Mouse (Mus musculus) left cerebral cortex, adult 18-20 months (tissue): ENCODE results near the gene Ap4b1. TPM values are rescaled to one million over a fixed set of nuclear protein-coding genes. Genes with fewer than 3 reads are reported as not detected.
"Not testable (repeated sequence)": the region's sequence is repeated elsewhere in the genome, so short reads cannot be mapped to it uniquely, and the experiment has no call there.

ENCODE experiments used
- DNase-seq, 2 experiments: peaks; one replicate each; pipeline ENCODE4 v3.0.0; 2021 to 2022; ENCODE audit warnings: low spot score in 2 of 2, mixed read lengths in 1 of 2
- total RNA-seq, 2 experiments: library from RNA; stranded (reverse); gene quantifications; 2 replicates each; pipeline ENCODE4 v1.2.3; 2021

Gene Ap4b1
- total RNA-seq, 2 experiments from 2014 or later, result 11.7 to 13.4 TPM

DNA sequence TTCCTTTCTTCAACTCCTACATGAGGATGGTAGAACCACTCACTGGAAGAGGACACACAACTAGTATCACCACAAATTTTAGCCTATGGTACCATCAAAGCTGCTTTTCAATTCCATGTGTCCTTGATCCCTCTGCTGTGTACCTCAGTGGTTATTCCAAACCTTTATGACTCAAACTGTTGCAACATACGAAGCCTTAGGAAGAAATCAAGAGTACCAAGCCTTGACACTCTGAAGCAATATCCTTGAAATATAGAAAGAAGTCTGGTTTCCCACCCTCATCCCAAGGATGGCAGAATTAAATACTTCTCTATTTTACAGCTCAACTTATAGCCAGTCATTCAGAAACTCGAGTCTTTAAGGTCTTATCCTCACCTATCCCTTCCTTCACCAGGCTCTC is 12.9 kb upstream of the Ap4b1 start:
- DNase-seq, result no peak

DNA sequence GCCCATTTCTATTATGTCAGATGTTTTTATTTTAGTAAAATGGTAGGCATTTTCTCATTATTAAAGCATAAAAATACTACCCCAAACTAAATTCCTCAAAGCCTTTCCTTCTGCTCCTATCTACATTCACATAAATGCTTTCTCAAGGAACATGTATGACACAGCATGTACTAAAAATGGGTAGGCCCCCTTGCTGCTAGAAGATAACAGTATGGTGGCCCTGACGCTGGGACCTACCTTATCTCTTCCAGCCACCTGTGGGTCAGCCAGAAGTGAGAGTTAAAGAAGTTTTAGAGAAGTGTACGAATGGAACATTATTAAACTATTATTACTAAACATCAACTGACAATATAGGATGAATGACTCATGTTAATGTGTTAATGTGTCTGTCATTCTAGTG is 9.8 kb upstream of the Ap4b1 start:
- no peak for DNase-seq

DNA sequence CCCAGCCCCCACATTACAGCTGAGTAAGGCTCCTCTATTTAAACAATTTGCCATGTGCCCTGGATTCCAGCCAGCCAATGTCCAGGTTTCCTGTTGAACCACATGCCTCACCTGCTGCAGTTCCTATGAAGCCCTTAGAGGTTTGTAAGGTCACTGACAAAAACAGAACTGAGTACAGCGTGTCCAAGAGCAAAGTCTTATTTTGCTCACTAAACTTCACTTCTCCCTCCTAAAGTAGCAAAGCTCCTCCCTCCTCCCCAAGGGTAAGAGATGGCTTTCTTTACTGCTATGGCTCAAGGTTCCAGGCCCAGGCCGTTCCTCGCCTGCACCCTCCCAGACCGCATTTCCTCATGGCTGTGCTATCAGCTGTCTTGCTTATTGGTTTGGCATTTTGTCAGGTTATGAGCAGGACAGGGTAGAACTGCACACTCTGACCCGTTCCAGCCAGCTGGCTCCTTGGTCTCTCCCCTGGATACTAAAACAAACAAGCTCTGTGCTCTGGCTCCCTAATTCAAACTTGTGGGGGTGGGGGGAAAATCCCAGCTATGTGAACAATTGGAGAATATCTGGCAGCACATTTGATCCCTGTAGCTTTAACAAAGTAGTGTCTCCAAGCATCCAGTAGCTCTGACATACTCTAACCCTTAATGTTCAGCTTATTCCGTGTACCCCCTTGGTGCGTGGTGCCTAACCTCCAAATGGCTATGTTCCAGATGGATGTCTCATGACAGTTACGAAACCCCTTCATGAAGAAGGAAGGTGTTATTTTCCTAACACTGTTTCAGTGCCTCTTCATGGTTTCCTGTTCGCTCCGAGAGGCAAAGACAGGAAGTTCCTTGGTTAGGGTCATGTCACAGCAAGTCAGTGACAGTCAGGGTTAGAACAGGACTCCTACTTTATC is 7.4 kb upstream of the Ap4b1 start:
- peak; percentile 41 to 47 for DNase-seq

DNA sequence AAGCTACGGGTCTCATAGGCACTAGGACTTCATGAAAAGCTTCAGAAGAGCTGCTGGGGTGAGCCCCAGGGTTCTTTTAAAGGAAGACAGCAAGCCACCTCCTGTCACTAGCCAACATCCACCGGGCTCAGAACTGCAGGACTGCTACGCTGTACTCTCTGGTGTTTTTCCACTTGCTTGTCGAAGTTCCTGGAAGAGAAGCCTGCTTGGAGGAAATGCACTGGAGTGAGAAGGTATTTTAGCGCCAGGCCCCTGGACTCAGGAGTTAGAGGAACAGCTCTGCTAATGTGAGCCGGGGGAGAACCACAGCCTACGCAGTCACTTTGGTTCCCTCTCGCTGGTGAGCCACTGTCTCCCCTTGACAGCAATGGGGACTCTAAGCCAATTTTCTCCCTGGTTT is 6.5 kb upstream of the Ap4b1 start:
- DNase-seq, result no peak

DNA sequence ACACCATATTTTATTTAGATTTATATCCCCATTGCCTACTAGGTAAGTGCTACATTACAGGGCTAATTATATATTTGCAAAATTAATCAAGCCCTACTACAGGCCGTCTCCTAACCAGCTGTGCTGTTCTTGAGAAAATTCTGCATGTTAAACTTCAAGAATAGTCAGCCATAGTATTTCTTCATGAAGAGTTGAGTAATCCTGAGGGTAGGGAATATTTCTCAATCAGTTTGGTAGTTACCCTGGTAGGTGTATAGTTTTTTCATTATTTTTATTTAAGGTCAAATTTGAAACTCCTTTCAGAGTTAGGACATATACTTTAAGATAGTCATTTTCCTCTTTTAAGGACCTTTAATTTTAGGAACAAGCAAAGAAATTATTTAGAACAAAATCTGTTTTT is 3.6 kb upstream of the Ap4b1 start:
- no peak for DNase-seq

DNA sequence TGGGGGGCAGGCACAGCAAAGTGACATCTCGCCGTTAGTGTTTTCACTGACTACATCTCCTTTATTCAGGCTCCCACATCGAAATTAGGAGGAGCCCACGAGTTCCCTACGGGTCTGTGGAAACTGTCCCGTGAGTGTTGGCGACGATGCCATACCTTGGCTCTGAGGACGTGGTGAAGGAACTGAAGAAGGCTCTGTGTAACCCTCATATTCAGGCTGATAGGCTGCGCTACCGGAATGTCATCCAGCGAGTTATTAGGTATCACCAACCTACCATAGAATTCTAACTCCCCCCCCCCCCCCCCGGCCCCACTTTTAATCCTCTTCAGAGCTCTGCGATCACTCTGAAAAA is 455 bp downstream of the Ap4b1 start:
- no peak for DNase-seq

DNA sequence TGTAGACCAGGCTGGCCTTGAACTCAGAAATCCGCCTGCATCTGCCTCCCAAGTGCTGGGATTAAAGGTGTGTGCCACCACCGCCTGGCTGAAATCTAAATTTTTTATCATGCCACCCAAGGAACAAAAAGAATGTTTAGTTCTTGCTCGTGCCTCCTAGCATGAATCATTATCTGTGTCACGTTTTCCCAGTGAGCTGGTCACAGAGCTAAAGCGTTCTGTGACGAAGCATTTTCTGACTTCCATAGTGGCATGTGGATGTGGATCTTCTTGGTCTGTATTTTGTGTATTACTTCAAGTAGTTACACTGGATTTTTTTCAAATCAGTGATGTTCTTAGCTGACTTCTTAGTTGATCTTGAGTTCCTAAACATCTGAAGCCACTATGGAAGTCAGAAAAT is 1.6 kb downstream of the Ap4b1 start:
- no peak for DNase-seq

DNA sequence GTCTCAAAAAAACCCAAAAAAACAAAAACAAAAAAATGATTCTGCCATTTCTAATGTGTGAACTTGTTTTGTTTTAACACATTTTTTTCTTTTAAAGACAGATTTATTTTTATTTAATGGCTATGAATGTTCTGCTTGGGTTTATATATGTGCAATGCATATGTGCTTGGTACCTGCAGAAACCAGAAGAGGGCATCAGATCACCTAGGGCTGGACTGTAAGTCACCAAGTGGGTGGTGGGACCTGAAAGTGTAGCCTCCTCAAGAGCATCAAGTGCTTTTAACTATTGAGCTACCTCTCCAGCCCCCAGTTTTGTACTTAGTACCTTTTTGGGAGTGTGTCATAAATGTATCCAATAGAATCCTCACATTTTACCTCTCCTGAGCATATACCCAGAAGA is 18.2 kb downstream of the Ap4b1 start:
- DNase-seq, result no peak

DNA sequence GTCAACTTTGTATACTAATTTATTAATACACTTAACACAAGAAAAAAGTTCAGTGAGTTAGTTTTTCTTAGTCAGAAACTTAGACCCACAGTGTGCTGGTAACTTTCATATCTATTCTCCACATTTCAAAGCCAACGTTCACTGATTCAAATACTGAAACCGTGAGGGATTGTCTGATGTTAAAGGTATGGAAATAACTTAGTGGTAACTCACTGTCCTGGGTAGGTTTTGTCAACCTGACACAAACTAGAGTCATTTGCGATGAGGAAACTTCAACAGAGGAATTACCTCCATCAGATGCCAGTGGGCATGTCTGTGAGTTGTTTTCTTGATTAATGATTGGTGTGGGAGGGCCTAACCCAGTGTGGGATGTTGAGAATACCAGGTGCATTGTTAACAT is 19.7 kb downstream of the Ap4b1 start:
- DNase-seq, result no peak

DNA sequence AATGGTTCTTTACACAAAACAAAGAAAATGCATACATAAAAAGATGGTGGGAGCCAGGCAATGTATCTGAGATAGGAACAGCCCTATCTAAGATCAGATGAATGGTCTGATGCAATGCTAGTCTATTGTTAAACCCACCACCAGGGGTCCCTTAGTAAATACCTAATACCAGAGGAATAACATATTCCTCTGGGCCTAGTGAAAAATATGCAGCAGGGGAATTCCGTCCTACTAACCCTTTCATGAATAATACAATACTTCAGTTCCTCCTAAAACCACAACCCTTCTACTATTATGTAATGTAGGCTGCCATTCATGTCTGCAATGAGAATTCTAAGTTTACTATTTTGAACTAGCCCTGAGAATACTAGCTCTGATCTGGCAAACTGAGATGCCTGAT is 21.4 kb downstream of the Ap4b1 start:
- DNase-seq, result not testable (repeated sequence)

DNA sequence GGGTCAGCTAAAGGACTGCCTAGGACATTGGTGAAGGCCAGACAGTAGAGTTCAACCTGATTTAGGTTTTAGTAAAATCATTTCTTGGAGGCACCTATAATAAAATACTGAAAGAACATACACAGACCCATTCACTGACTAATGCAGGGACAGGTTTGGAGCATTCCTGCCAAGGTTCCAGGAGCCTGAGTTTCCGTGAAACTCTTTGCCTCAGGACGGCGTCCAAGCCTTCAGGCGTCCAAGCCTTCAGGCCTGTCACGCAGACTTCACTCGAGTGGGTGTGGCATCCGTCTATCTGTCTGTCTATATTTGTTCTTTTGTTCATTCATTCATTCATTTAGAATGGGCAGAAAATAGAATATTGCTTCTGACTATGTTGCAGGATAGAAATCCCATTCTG is 21.8 kb downstream of the Ap4b1 start:
- DNase-seq, result no peak

DNA sequence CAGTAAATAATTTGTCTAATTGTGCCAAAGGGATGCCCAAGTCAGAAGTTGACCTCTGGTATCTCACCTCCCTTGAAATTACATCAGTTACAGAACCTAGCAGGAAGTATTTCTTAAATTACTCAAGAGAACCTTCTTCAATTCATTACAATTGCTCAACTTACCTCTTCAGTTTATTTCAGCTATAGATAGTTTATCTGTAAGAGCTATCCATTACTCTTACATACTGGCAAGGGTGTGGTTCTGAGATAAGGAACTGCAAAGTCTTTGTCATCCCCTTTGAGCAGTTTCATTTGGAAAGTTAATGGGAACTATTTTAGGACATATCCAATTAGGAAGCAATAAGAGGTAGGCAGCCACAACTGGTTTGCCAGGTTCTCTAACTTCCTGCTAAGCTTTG is 23.1 kb downstream of the Ap4b1 start, which contains the start of gene Bcl2l15:
Gene Bcl2l15 (plus strand): TSS at position 176 of the 400 bp plus-strand sequence.
- DNase-seq, result no peak

DNA sequence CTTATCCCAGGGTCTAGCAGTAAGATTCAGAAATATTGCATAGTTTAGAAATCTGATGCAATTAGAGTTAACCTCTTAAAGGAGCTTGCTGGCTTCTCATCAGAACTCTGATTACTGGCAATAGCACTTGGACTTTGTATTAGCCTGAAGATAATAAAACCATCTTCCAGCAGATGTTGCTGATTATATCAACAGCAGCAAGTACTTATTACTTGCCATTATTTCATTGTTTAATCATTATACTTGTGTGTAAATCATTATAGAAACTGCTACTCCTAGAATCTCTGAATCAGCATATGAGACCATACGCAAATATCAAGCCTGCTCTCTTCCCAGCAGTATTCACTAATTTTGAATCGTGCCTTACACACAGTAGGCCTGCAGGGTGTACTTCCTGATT is 24.7 kb downstream of the Ap4b1 start:
- DNase-seq, result no peak

DNA sequence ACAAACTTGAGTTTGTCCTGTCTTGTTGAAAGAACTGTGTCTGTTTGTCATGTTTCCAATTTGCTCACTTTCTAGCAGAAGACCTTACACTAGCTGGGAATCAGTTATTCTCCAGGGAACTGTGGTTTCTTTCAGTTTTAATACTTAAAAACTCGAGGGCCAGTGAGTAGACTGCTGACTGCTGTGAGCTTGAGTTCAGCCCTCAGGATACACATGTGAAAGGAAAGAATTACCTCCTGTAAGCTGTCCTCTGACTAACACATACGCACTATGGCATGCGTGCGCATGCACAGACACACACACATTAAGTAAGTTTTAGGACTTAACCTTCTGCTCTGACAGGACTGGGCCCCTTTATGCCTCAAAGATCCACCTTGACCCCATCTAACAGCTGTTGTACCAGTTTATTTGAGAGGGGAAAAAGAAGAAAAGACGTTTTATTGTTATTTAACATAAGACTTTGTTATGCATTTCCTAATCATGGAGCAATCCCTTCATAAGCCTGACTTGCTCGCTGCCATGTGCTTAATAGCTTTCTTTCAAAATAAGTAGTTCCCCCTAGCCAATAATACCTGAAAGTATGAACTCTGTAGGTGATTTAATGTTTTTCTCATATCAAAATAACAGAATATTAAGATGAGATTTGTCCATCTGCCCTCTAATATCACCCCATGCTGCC is 26.1 kb downstream of the Ap4b1 start:
- no peak for DNase-seq

DNA sequence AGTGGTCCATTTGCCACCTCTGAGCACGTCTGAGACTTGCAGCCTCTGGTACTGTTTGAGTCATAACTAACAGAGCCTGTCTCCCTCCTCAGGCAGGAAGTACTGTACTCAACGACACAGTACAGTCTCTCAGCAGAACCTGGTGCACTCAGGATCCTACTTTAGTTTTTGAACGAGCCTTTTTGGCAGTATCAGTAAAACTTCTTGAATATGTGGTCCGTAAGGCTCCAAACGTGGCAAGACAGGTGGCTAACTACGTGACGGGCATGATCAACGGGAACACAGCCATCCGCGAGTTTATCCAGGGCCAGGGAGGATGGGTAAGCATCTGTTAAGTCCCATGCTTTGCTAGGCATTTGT is 26.6 kb downstream of the Ap4b1 start:
- no peak for DNase-seq

DNA sequence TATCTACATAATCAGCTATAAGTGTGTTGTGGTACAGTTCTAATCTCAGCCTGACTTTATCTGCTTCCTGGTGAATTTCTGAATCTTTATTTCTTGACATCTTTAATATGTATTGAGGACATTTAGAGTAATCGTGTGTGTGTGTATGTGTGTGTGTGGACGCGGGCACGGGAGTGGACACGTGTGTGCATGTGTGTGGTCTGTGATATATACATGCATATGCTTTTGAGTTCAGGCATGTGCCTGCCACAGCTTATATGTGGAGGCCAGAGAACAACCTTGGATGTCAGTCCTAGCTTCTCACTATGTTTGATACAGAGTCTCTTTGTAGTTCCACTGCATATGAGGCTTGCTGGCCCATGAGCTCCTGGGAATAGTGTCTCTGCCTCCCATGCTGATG is 27.1 kb downstream of the Ap4b1 start:
- DNase-seq, result no peak

DNA sequence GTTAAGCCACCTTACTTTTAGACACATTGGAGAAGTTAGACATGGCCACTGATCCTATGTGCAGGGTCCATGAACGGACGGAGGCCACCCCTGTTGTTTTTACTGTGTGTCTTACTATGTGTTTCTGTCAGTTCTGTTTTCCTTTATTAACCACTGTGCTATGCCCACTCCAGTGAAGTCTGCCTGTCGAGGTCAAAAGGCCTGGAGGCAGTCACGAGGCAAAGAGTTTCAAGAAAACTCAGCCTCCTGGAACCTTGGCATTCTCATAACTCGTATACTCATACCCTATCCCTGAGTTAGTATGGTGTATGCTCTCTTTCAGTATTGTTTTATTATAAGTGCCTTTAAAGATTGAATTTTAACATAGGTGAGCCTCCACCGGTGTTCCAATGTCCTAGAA is 30.4 kb downstream of the Ap4b1 start:
- no peak for DNase-seq

DNA sequence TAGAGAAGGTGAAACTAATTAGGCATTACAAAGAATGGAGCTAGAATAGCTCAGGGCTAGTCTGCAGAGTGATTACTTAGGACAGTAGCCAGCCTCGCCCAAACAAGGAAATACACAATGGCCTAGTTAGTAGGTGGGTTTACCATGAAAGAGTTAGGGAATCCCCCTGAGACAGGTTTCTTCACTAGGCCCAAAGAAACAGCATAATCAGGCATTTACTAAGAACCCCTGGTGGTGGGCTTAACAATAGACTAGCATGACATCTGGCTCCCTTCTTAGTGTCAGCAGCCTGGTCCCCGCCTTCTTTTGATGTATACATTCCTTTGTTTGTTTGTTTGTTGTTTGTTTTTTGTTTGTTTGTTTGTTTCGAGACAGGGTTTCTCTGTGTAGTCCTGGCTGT is 30.9 kb downstream of the Ap4b1 start:
- not testable (repeated sequence) for DNase-seq

DNA sequence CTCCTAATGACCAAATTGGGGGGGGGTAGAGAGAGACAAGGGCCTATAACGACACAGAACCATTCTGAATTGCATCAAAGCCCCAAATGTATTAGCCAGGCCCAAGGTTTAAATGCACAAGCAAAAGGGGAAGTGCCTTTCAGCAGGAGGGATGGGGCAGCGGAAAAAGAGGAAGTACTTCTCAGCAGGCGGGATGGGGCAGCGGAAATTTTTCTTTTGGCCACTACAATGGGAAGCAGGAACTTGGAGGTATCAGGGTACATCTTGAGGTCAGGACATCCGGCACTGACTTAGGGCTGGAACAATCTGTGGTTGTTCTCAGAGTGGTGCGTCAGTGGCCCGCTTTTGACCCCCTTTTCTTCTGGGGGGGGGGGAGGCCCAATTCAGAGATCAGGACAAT is 31.6 kb downstream of the Ap4b1 start:
- DNase-seq, result not testable (repeated sequence)

DNA sequence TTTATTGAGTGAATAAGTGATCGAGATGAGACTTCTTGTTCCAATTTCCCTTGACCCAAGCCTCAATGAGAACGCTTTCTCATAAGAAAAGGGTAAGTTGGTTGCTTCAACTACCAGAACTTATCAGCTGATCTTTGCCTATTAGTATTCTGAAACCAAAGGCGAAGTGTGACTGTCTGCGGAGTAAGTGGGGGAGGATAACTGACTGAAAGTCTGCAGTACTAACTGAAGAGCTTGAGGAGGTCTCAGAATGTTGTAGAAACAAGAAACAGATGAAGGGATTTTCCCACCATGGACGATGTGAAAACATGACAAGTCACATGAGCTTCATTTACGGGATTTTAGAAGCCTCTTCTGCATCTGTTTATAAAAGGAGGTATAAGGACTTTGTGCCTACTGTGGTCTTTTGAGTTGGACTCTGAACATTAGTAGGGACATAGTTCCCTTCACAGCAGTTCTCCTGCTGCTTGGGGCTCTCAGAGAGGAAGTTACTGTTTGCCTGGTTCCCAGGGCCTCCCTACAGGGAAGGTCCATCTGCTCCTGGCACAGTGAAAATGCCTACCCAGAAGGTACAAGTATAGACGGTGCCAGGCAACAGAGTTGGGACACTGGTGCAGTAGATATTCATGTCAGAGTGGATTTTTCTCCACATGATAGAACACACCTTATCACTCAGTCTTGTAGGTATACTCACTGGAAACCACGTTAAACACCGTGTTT is 41.5 kb downstream of the Ap4b1 start:
- DNase-seq, result no peak

DNA sequence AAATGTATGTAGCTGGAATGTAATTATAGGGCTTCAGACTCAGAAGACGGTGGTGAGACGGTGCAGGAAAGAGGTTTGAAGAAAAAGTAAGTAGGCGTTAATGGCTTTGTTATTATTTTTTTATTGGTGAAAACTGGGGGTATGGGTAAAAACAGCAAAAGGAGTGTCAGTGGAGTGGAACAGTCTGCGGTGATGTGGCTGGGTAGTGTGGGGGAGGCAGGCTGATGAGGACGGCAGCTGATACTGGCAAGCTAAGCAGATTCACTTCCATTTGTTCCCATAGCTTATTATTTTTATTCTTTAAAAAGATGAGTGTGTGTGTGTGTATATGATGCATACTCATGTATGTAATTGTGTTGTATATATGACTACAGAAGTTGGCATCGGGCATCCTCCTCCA is 42.2 kb downstream of the Ap4b1 start:
- DNase-seq, result no peak

DNA sequence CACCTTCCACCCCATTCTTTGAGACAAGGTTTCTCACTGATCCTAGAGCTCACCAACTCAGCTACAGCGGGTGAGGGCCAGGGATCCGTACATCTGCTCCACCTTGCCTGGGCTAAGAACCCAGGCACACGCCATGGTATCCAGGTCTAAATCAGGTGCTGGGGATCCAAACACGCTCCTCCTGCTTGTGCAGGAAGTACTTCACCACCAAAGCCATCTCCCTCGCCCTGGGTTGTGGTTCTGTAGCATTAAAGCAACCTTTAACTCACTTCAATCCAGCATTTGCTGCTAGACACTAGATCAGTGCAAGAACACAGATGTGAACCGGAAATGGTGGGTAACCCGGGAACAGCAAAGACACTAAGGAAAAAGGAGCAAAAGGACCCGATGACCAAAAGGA is 42.6 kb downstream of the Ap4b1 start:
- no peak for DNase-seq
